Mouse (Mus musculus) neural tube, embryonic 12.5 days (tissue): Measurements from ENCODE around the gene Ppp4r4. TPM values are rescaled to one million over a fixed set of nuclear protein-coding genes. Genes with fewer than 3 reads are reported as not detected.

Experiments
- ATAC-seq: fragments of 200-750 bp; cut with Nextera tagmentation; 2 replicates; pipeline ENCODE4 v1.8.0; 2017; ENCODE audit warnings: low read depth, mild to moderate bottlenecking, moderate TSS enrichment, moderate library complexity; ENCODE audit not compliant: low FRiP score
- H3K27ac ChIP-seq: fragments of 300-500 bp; sonication (generic); 2 replicates; pipeline ENCODE4 v1.5.1; 2016
- H3K27me3 ChIP-seq: fragments of 300-500 bp; sonication (generic); replicated peaks from 2 replicates; pipeline ENCODE4 v1.6.1; 2016; ENCODE audit warnings: mild to moderate bottlenecking
- H3K36me3 ChIP-seq: fragments of 300-500 bp; sonication (generic); 2 replicates; pipeline ENCODE4 v1.6.1; 2016; ENCODE audit warnings: mild to moderate bottlenecking
- H3K4me1 ChIP-seq: fragments of 300-500 bp; sonication (generic); 2 replicates; pipeline ENCODE4 v1.6.1; 2016
- H3K4me2 ChIP-seq: fragments of 300-500 bp; sonication (generic); replicated peaks from 2 replicates; pipeline ENCODE4 v1.6.1; 2016; ENCODE audit warnings: mild to moderate bottlenecking
- H3K4me3 ChIP-seq: fragments of 300-500 bp; sonication (generic); 2 replicates; pipeline ENCODE4 v1.5.1; 2016
- H3K9ac ChIP-seq: fragments of 300-500 bp; sonication (generic); 2 replicates; pipeline ENCODE4 v1.6.1; 2016; ENCODE audit warnings: mild to moderate bottlenecking
- H3K9me3 ChIP-seq: fragments of 300-500 bp; sonication (generic); 2 replicates; pipeline ENCODE4 v1.6.1; 2016; ENCODE audit warnings: mild to moderate bottlenecking
- WGBS: fragments of 180-500 bp; shearing (Covaris S2); methylation state at CpG from one replicate; pipeline ENCODE4 v1.1.7; 2016; 5-methylcytosine and 5-hydroxymethylcytosine counted together
- polyA plus RNA-seq: library from polyadenylated mRNA; unstranded; fragments of >200 nt; fragmentation: Nextera tagmentation; extraction: Ambion mirVana; gene quantifications from 2 replicates; pipeline ENCODE4 v1.2.1, GENCODE M21; 2016

The Ppp4r4 gene
- polyA plus RNA-seq, 1 experiment from 2014 or later, result 2.3 TPM

DNA sequence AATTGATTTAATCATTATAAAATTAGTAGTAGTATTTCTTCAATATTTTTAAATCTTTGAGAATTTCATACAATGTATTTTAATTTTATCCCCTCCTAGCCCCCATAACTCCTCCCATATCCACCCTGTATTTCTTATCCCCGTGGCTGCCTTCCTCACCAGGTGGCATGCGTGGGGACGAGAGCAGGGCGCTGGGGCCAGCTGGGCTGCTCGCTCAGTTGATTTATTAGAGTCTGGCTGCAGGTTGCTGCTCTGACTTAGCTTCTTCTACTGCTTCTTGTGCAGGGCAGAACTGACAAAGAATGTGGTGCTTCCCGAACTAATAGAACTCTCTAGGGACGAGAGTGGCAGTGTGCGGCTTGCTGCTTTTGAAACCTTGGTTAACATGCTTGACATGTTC lies 51.7 kb downstream of the Ppp4r4 start:
- no peaks in the 10 kb centered on the region; the same call in 1 of the 2 replicates for H3K36me3 ChIP-seq
- ATAC-seq, result no peak
- 65% methylated on average over 8 of the region's 8 CpGs for WGBS

DNA sequence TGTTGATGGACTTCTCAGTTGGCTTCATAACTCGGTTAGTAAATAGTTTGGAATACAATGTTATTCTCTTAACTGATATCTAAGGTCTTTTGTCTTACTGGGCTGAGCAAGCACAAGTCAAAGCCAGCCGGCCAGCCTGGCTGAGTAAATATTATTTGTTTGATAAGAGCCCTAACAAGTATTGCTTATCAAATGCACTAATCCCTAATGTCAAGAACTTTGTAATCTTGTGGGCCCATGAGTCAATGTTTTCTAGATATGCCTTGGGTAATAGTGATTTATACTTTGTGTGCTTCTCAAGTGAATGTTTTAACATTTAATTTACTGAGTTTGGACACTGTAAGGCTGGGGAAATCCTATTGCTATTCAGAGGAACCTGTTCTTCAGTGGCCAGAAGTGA lies 66.3 kb downstream of the Ppp4r4 start:
- WGBS, result 85% methylated on average over 2 of the region's 2 CpGs
- Histone ChIP-seq H3K9ac (no peak overlapping the region), H3K27me3 (no peaks in the 10 kb centered on the region), H3K4me2 (no peak overlapping the region), H3K4me3 (no peak overlapping the region), H3K27ac (no peak overlapping the region), H3K9me3 (no peaks in the 10 kb centered on the region), H3K36me3 (no peaks in the 10 kb centered on the region), H3K4me1 (no peaks in the 10 kb centered on the region)
- ATAC-seq, result no peak

More for the DNA sequence above, 51.7 kb downstream of the Ppp4r4 start:
- no peaks in the 10 kb centered on the region for H3K27me3 ChIP-seq
- no peak overlapping the region for H3K4me2 ChIP-seq
- H3K9ac ChIP-seq, result no peak overlapping the region
- no peaks in the 10 kb centered on the region for H3K9me3 ChIP-seq
- H3K27ac ChIP-seq, result no peak overlapping the region
- no peak overlapping the region for H3K4me3 ChIP-seq
- no peaks in the 10 kb centered on the region for H3K4me1 ChIP-seq

DNA sequence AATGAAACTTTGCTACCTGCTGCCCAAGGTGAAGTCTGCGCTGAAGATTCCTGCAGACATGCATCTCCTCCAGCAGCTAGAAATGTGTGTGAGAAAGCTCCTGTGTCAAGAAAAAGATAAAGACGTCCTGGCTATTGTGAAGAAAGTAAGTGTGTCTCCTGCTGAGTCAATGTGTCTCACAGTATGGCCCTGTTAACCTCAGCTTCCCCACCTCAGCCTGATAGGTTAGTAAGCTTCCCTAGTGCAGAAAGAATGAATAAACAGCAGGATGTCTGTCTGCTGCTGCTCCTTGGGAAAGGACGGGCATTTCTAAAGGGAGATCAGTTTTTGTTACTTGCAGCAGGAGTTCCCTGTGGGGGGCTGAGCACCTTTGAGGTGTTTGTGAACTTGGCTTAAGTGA lies 68.3 kb downstream of the Ppp4r4 start:
- H3K4me2 ChIP-seq, result no peak overlapping the region
- ATAC-seq, result no peak
- no peak overlapping the region for H3K4me3 ChIP-seq
- no peaks in the 10 kb centered on the region for H3K27me3 ChIP-seq
- H3K27ac ChIP-seq, result no peak overlapping the region
- H3K36me3 ChIP-seq, result no peaks in the 10 kb centered on the region
- 22% methylated on average over 3 of the region's 3 CpGs for WGBS
- no peaks in the 10 kb centered on the region for H3K4me1 ChIP-seq
- no peaks in the 10 kb centered on the region for H3K9me3 ChIP-seq
- no peak overlapping the region for H3K9ac ChIP-seq

DNA sequence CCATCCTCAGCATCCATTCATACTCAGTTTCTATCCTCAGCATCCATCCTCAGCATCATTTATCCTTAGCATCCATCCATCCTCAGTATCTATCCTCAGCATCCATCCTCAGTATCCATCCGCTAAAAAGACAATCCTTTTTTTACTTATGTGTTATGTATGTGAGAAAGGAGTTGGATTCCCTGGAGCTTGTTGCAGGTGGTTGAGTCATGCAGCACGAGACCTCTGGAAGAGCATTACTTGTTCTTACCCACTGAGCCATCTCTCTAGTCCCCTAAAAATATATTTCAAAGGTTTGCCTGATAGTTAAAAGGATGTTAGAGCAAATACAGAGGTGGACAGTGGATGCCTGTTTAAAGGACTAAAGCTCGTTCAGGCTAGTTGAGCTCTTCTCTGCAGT lies 69.8 kb downstream of the Ppp4r4 start:
- H3K4me1 ChIP-seq, result no peaks in the 10 kb centered on the region
- no peaks in the 10 kb centered on the region for H3K36me3 ChIP-seq
- H3K27ac ChIP-seq, result no peak overlapping the region
- H3K4me2 ChIP-seq, result no peak overlapping the region
- H3K4me3 ChIP-seq, result no peak overlapping the region
- H3K27me3 ChIP-seq, result no peaks in the 10 kb centered on the region
- no peak overlapping the region for H3K9ac ChIP-seq
- no peaks in the 10 kb centered on the region for H3K9me3 ChIP-seq
- ATAC-seq, result no peak
- 79% methylated on average over 3 of the region's 3 CpGs for WGBS

DNA sequence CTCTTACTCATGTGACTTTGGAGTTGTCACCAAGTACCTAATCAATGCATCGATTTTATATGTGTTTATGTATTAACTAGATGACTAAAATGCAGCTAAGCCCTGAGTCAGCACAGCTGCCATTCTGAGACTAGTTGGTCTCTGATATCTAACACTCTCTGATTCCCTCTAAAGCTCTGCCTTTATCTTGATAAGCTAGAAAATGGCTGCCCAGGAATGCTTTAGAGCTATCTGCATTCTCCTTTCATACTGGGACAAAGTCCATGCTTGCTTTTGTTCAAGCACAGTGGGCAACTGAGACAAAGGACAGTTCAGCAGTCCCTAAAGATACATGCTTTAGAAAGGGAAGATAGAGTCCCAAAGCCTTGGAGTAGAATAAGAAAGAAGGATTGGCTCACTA lies 83.1 kb downstream of the Ppp4r4 start:
- Histone ChIP-seq H3K27ac (no peak overlapping the region), H3K4me1 (no peaks in the 10 kb centered on the region), H3K4me3 (no peak overlapping the region), H3K4me2 (no peak overlapping the region), H3K9me3 (no peaks in the 10 kb centered on the region), H3K36me3 (no peaks in the 10 kb centered on the region), H3K27me3 (no peaks in the 10 kb centered on the region), H3K9ac (no peak overlapping the region)
- no peak for ATAC-seq
- 85% methylated on average over 1 of the region's 1 CpGs for WGBS

DNA sequence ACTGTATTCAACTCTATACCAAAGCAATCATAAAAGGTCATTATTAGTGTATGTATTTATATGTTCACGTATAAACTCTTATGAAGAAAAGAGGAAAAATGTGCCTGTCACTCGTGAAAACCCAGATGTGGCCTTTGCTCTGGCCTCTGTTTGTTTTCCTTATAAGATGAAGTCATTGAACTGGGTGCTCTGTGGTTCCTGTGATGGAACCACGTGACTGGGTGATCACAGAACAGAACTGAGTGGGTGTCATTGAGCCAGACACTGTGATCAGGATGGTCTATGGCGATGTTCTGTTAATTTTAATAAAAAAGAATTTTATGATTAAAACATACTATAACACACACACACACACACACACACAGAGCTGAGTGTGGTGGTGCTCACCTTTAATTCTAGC lies 83.7 kb downstream of the Ppp4r4 start:
- no peaks in the 10 kb centered on the region for H3K9me3 ChIP-seq
- H3K9ac ChIP-seq, result no peak overlapping the region
- H3K4me2 ChIP-seq, result no peak overlapping the region
- no peak overlapping the region for H3K27ac ChIP-seq
- ATAC-seq, result no peak
- no peaks in the 10 kb centered on the region for H3K27me3 ChIP-seq
- 82% methylated on average over 4 of the region's 4 CpGs for WGBS
- H3K36me3 ChIP-seq, result no peaks in the 10 kb centered on the region
- no peaks in the 10 kb centered on the region for H3K4me1 ChIP-seq
- H3K4me3 ChIP-seq, result no peak overlapping the region

DNA sequence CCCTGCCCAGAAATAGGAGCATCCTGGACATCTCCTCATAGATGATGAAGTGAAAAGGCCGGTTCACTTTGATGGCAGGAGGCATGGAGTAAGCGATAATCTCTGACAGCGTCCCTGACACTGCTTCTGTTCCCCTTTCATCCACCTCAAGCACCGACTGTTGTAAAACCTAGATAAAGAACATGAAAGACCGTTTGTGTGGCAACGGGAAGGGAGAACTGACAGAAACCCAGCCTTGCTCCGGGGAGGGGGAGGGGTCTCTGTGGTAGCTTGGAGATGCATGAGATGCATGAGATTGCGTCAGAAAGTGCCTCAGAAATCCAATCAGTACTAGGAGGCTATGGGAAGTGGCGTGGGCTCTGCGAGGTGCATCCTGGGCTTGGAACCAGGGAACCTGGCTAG lies 84.8 kb downstream of the Ppp4r4 start:
- Histone ChIP-seq H3K9ac (no peak overlapping the region), H3K27me3 (no peaks in the 10 kb centered on the region), H3K36me3 (no peaks in the 10 kb centered on the region), H3K4me2 (no peak overlapping the region), H3K4me1 (no peaks in the 10 kb centered on the region), H3K9me3 (no peaks in the 10 kb centered on the region), H3K4me3 (no peak overlapping the region), H3K27ac (no peak overlapping the region)
- ATAC-seq, result no peak
- 86% methylated on average over 10 of the region's 10 CpGs for WGBS

DNA sequence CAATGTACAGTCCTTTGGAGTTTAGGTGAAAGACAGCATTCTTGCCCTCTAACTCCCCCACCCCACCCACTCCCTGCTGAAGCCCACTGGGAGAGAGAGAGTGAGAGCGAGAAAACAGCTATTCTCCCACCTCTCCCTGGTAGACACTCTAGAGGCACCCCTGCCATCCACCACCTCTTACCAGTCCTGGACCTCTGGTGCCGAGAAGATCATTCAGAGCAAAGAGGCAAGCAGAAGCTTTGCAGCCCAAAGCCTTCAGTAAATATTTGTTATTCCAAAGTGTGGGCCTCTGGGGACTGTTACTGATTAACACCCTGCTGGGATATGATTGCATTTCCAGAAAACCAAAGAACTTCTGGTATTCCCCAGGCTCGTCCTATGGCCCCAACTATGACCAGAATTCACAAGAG lies 99.1 kb downstream of the Ppp4r4 start, which contains the start of gene Serpina10:
TSS of gene Serpina10 (minus strand) at position 242 of the 410 bp plus-strand sequence.
- Histone ChIP-seq H3K9me3 (no peaks in the 10 kb centered on the region), H3K4me3 (no peak within 1 kb of the TSS), H3K9ac (no peak within 1 kb of the TSS), H3K27ac (no peak within 1 kb of the TSS), H3K27me3 (no peaks in the 10 kb centered on the region), H3K4me1 (no peaks in the 10 kb centered on the region), H3K4me2 (no peak within 1 kb of the TSS), H3K36me3 (no peaks in the 10 kb centered on the region)
- no peak for ATAC-seq
- 74% methylated on average over 3 of the region's 3 CpGs for WGBS

DNA sequence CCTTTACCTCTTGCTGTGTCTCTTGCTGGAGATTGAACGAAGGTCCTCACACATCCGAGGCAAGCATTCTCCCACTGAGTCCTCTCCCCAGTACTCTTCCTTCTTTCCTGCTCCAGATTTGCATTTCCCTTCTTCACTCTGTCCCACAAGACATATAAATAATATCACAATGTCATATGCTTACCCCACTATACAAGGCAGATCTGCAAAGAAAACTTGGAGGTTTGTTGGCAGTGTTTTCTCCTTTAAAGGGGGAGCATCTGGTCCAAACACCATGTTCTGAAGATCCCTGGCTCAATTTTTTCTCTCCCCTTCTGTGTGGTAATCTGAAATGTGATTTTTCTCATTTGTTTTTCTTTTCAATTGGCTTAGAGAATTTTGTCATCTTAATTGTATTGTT lies 102.3 kb downstream of the Ppp4r4 start:
- Histone ChIP-seq H3K27ac (no peak overlapping the region), H3K4me1 (no peaks in the 10 kb centered on the region), H3K9ac (no peak overlapping the region), H3K36me3 (no peaks in the 10 kb centered on the region), H3K4me2 (no peak overlapping the region), H3K27me3 (no peaks in the 10 kb centered on the region), H3K4me3 (no peak overlapping the region), H3K9me3 (no peaks in the 10 kb centered on the region)
- WGBS, result 88% methylated on average over 2 of the region's 2 CpGs
- no peak for ATAC-seq

DNA sequence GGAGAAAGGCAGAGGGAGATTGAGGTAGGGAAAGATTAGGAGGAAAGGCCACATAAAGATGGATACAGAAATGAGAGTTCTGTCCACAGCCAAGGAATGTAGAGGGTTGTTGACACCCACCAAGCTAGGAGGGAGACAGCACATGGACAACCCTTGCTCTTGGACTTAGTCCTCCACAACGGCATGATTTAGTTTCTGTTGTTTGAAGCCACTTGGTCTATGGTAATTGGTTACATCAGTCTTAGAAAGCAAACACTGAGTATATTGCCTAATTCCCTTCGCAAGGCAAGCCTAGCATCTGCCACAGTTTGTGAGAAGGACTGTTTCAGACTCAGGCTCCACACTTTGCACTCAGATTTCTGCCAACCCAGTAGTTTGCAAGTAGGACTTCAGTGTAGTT lies 103.8 kb downstream of the Ppp4r4 start:
- Histone ChIP-seq H3K4me1 (no peaks in the 10 kb centered on the region), H3K9me3 (no peaks in the 10 kb centered on the region), H3K27ac (no peak overlapping the region), H3K9ac (no peak overlapping the region), H3K27me3 (no peaks in the 10 kb centered on the region), H3K4me3 (no peak overlapping the region), H3K36me3 (no peaks in the 10 kb centered on the region), H3K4me2 (no peak overlapping the region)
- no peak for ATAC-seq
- 92% methylated on average over 2 of the region's 2 CpGs for WGBS

DNA sequence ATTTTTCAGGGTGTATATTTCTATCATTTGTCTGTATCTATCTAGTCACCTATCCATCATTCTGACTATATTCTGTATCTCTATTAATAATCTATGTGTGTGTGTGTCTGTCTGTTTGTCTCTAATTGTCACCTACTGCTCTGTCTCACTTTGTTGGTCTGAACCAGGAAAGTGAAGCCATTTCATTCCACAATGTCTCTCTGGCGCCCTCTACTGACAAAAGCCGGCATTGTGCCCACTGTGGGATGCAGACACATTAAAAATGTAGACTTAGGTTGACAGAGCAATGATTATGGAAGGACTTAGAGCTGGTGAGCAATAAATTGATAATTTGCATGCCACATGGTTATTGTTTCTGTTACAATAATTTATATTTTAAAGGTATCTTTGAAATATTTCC lies 111.3 kb downstream of the Ppp4r4 start:
- Histone ChIP-seq H3K4me1 (no peaks in the 10 kb centered on the region), H3K9ac (no peak overlapping the region), H3K27ac (no peak overlapping the region), H3K4me3 (no peak overlapping the region), H3K4me2 (no peak overlapping the region), H3K36me3 (no peaks in the 10 kb centered on the region), H3K27me3 (no peaks in the 10 kb centered on the region), H3K9me3 (no peaks in the 10 kb centered on the region)
- ATAC-seq, result peak; percentile 61; the same call in 1 of the 2 replicates
- 1% methylated on average over 2 of the region's 2 CpGs for WGBS

DNA sequence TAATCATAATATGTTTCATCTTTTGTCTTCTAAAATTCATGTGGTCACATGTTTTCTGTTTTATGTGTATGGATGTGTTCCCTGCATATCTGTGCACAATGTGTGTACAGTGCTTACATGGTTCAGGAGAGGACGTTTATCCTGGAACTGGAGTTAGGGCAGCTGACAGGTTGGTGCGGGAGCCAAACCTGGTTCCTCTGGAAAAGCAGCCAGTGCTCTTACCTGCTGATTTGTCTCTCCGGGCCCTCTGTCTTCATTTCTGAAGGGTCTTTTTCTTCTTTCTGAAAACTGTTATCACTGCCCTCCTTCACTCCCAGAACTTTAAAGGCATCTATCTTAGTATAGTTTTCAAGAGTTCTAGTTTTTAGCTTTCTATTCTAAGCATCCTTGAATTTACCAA lies 111.7 kb downstream of the Ppp4r4 start:
- Histone ChIP-seq H3K4me2 (no peak overlapping the region), H3K4me3 (no peak overlapping the region), H3K36me3 (no peaks in the 10 kb centered on the region), H3K27me3 (no peaks in the 10 kb centered on the region), H3K27ac (no peak overlapping the region), H3K9ac (no peak overlapping the region), H3K4me1 (no peaks in the 10 kb centered on the region), H3K9me3 (no peaks in the 10 kb centered on the region)
- ATAC-seq, result no peak
- 80% methylated on average over 3 of the region's 3 CpGs for WGBS

DNA sequence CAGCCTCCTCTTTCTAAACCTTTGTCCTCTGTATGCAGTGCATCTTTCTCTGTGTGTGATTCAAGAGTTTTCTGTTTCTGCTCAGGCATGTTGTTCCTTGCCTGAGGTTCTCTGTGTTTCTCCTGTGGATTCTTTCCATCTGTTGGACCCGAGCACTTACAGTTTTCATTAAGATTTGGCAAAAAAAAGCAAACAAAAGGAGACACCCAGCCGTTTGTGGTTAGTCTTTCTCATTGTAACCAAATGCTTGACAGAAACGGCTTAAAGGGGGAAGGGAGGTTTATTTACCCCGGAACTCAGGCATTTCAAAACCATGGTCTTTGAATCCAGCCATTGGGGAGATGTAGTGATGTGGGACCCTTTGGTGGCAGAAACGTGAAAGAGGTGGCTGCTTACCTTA lies 112.5 kb downstream of the Ppp4r4 start:
- H3K36me3 ChIP-seq, result no peaks in the 10 kb centered on the region
- no peaks in the 10 kb centered on the region for H3K9me3 ChIP-seq
- H3K27ac ChIP-seq, result no peak overlapping the region
- no peak overlapping the region for H3K4me3 ChIP-seq
- H3K4me2 ChIP-seq, result no peak overlapping the region
- H3K9ac ChIP-seq, result no peak overlapping the region
- H3K4me1 ChIP-seq, result no peaks in the 10 kb centered on the region
- H3K27me3 ChIP-seq, result no peaks in the 10 kb centered on the region
- WGBS, result 55% methylated on average over 5 of the region's 5 CpGs
- no peak for ATAC-seq
